Mouse (Mus musculus) fat pad, adult 2 months (tissue): ENCODE results near the gene Fbxw11.
"Not testable (repeated sequence)": the region's sequence is repeated elsewhere in the genome, so short reads cannot be mapped to it uniquely, and the experiment has no call there.

Experiments used
- DNase-seq: peaks from one replicate; pipeline ENCODE4 v3.0.0-alpha.2; 2011; ENCODE audit warnings: low read depth, low spot score; ENCODE audit errors: extremely low read depth

Fbxw11 gene

DNA sequence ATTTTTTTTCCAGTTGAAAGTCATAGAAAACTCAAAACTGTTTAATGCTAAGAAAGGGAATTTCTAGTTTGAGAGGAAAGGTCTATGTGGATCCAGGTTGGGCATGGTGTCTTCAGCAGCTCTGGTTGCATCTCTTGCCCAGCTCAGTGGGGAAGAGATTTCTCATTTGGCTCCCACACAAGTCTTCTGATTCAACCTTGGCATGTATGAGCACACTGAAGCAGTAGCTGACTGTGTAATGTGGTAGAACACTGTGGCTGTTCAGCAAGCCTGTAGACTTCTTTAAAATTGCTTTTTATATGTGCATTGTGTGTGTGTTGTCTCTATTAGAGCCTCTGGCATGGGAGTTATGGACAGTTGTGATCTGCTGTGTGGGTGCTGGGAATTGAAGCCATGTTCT is 24.5 kb downstream of the Fbxw11 start:
- no peak for DNase-seq

DNA sequence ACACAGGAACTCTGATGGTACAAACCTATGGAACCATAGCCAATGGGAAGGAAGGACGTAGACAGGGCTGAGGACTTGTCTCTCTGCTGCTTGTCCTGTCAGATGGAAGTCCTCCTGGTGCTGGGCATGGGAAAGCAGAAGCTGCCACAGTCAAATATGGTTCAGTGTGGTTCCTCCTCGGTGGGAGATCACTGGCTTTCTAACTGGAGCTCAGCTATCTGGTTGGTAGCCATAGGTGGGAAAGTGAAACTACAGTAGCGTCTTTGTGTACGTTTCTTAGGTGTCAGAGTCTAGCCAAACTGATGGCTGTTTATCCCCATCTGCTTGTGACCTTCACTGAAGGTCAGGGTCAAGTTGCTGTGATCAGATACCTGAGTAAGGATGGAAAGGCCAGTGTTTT is 29.0 kb downstream of the Fbxw11 start:
- no peak for DNase-seq

DNA sequence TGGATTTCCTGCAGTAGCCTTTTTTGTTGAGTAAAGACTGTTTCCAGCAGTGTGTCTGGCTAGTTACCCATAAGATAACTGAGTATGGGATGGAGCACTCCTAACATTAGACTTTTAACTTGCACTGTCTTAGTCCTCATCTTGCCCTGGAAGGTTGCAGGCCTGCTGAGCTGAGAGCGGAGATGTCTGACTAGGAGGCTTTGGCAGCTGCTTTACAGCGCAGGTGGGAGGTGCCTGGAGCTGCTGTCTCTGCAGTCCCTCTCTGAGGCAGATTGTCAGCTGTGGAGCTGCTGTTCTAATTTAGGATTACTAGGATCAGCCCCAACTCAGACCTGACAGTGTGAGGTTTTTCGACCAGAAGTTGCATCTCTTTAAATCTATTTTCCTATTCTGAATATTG is 34.3 kb downstream of the Fbxw11 start:
- no peak for DNase-seq

DNA sequence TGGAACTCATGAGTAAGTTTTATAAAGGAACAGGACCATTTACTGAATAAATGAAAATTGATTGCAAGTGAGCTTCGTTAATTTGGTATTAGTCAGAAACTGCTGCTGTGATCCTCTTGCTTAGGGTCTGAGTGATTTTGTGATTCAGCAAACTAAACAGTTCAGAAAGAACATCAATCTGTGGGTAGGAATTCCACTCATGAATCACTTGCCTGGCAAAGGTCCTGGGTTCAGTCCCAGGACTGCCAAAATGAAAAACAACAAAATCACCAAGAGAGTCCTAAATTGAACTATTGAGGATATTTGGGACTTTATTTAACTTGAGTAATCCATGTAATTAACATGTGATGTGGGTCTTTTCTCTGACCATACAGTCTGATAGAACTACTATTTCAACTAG is 35.3 kb downstream of the Fbxw11 start:
- DNase-seq, result no peak

DNA sequence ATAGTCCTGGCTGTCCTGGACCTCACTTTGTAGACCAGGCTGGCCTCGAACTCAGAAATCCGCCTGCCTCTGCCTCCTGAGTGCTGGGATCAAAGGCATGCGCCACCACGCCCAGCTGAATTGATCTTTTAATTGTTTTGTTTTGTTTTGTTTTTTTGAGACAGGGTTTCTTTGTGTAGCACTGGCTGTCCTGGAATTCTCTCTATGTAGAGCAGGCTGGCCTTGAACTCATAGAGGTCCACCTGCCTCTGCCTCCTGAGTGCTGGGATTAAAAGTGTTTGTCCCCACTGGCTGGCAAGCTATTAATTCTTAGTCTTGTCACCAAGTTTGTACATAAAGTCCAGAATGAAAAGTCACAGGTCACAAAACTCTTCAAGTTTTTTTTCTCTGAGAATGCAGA is 36.6 kb downstream of the Fbxw11 start:
- DNase-seq, result not testable (repeated sequence)

DNA sequence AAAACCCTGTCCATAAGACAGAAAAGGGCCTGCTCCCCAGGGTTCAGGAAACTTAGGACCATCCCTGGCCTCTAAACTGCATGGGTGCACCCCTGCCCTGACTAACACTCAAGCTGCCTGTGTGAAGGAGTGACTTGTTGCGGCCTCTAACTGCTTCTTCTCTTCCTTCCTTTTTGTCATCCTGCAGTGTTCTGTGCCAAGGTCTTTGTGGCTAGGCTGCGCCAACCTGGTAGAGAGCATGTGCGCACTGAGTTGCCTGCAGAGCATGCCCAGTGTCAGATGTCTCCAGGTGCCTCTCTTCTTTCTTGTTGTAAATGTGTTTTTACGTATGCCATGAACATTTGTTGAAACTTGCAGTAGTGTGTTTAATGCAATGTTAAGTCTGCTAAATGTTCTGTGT is 37.5 kb downstream of the Fbxw11 start:
- no peak for DNase-seq

DNA sequence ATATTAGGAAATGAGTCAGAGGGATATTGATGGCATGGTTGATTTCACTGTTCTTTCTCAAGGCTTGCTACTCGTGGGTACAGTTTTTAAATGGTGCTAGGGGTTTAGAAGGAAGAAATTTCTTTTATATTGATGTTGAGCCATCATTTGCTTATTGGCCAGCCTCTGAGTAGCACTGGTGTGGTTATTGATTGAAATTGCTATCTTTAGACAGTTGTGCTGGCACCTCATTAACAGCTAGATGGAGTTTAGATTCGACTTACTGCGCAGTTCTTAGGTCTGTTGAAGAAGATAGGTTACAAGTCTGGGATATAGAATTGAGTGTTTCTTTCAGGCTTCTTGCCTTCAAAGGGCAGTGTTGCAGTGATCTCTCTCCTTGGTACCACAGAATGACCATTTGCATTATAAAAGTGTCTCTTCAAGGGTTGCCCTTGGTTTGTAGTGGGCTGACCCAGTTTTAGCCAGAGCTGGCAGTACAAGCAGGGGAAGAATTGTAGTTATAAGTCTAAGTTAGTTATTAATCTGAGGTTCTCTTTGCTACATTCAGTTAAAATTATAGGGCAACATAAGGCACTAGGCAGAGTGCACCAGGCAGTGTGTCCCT is 38.8 kb downstream of the Fbxw11 start:
- DNase-seq, result no peak

DNA sequence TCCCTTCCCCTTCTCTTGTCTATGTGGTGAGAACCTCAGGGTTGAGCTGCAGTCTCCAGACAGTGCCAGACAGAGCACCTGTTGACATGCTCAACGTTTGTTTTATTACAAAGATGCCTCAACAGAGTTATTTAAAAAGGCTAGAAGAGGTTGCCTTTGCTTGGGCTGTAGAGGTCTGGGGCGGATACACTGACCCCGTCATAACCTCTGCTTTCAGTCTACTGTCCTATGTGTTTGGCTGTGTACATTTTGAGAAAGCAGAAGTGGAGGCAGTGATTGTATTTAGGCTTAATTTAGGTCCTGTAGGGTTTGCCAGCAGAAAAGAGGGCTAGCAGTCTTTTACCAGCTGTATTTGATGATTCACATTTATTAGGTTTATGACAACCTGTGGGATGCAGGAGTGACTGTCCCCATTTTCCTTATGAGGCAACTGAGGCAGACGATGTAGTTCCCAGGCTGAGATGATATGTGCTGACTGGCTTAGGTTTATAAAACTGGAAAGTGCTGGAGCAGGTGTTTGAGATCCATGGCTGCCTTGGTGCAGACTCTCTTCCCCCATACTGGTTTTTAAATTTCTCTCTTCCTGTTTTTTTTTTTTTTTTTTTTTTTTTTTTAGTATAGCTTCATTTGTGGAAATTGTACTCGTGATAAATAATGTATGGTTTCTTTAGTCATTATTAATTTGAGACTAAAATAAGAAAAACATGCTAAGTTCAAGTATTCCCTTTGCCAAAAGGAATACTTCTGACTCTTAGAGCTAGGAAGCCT is 40.0 kb downstream of the Fbxw11 start:
- DNase-seq, result no peak

DNA sequence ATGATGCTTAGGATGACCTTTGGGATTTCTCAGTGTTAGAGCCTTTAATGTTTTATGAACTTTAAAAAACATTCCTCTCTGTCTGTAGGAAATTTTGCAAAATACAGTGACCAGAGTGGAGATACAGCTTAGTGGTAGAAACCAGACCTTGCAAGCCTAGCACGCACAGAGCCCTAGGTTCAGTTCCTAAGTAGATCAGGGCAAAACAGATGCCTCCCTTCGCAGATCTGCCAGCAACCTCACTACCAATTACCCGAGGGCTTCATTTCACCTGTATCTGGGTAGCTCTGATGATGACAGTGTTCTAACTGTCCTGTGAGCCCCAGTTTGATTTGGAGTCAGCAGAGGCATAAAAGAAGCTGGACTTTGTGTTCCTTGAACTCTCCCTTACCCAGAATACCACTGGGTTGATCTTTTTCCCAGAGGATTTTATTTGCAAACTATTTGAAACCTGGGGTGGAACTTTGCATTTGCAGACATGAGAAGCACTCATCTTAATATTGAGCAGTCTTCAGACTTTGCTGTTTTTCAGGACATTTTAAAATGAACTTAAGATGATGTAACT is 42.2 kb downstream of the Fbxw11 start:
- DNase-seq, result no peak

DNA sequence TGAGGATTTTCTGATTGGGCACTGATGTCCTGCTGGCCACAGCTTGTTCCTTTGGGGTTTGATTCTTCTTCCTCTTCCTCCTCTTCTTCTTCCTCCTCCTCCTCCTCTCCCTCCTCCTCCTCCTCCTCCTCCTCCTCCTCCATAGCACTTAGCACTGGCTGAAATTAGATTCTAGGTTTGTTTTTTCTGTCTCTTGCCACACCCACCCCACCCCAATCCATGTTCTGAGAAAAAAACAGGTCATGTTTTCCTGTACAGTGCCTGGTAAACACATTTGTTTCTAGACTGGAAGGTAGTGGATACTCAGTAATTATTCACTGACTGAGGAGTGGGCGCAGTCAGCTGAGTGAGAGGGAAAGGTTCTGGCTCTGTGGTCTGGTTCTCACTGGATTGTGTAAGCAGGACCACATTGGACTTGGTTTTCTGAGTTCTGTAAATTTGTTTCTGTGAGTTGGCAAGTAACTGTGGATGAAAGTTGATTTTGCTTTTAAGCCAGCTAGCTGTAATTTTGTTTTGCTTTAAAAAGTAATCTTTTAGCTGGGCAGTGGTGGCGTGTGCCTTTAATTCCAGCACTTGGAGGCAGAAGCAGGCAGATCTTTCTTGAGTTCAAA is 45.8 kb downstream of the Fbxw11 start:
- DNase-seq, result no peak

DNA sequence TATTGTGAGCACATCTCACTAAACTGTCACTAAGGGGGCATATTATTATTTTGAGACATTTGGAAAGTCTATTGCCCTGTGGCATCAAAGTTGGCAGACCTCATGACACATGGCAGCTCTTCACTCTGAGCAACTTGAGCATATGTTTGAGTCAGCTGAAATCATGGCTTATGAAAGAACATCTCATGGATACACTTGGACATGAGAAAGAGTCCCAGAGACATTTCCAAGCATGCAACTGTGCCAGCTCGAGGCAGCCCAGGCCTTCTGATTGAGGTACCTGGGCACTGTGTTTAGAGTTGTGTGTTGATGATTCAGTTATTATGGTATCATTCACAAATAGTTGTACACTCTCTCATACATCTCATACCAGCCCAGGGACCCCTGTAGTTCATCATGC is 47.0 kb downstream of the Fbxw11 start:
- DNase-seq, result no peak

DNA sequence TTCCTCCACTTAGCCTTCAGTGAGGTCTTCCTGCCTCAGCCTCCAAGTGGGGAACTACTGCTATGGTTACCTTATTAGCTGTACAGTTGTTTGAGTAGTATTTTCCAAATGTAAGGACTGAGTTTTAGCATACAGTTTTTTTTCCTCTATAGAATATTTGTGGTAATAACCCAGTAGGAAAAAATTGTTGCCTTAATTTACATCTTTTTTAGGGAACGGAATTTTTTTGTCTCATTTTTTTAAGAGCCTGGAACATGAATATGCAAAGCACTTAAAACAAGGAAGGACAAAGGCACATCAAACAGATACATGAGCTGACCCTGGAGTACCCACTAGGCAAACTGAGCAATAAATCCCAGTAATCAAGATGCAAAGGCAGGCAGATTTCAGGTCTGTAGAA is 50.3 kb downstream of the Fbxw11 start:
- no peak for DNase-seq

DNA sequence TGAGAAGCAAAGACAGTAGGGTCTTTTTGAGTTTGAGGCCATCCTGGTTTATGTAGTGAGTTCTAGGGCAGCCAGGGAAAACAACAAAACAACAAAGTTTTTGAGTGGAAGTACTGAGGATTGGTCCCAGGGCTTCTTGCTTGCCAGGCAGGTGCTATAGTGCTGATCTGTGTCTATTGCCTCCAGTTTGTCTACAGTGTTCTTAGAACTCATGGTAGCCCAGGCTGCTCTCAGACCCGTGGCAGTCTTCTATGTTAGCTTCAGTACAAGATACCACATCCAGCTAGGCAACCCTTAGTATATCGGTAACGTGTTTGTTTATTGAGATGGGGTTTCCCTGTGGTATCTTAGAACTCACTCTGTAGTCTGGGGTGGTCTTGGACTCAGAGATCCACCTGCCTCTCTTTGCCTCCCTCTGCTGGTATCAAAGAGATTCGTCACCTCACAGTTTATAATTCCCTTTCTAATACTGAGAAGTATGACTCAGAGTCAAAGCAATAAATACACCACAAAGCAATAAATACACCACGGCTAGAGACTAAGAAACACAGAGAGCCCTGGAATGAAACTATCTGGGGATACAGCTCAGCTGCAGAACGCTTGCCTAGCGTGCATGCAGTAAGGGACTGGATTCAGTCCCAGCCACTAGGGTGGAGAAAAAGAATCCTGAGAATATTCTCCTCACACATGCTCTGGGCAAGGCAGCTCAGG is 51.1 kb downstream of the Fbxw11 start:
- DNase-seq, result no peak

DNA sequence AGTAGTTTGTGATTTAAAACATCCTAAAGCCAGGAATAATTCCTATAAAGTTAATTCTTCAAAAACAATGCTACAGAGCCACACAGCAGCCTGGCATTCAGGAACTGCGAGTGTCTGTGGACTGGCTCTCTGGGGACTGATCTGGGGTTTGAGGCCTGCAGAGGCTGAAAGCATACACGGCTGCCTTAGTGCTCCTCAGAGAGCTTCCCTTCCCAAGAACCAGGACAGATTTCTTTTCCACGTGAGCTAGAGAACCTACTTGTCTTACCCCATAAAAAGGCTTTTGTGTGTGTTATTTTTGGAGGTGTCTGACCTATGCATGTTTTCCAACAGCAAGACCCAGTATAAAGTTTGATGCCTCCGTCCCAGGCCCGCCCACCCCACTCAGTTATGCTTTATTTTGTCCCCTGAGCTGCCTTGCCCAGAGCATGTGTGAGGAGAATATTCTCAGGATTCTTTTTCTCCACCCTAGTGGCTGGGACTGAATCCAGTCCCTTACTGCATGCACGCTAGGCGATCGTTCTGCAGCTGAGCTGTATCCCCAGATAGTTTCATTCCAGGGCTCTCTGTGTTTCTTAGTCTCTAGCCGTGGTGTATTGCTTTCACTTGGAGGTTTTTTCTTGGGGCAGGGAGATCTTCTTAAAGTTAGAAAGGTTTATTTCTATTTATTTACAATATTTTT is 51.9 kb downstream of the Fbxw11 start:
- not testable (repeated sequence) for DNase-seq

DNA sequence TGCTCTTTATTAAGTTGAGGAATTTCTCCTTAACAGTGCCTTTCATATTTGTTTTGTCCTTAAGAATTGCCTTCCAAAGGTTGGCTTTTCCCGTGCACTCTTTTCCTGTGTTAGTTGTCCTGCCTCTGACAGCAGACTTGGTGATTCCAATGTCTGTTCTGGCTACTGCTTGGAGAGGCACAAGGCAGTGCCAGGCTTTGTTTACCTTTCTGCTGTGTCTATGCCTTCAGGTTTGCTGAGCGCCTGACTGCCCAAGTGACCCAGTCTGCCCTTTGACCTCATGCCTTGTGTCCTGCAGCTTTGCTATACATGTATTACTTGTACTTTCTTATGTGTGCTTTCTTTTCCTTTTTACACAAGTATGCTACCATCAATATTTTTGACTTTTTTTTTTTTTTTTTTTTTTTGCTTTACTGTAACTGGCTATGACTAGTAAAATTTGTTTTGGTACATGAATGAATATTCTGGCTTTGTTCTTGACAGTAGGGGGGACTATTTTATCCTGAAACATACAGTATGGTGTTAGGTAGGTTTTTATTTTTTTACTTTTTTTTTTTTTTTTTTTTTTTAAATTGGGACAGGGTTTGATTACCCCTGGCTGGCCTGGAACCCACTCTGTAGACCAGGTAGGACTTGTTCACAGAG is 54.0 kb downstream of the Fbxw11 start:
- DNase-seq, result no peak

DNA sequence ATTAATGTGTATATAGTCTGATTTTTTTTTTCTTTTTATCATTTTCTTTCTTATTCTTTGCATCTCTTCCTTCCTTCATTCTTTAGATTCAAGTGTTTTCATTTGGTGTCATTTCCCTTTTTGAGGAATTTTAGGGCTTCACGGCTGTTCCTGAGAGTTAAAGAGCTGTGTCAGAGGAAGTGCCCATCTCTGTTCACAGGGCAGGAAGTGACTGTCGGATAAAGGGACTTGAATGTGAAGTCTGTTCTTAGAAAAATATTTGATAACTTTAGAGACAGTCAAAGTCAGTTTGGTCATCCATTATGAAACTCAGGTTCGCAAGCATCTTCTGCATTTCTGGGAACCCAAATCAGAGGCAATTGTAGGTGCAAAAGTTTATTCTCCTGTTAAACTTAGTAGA is 55.2 kb downstream of the Fbxw11 start:
- DNase-seq, result no peak

DNA sequence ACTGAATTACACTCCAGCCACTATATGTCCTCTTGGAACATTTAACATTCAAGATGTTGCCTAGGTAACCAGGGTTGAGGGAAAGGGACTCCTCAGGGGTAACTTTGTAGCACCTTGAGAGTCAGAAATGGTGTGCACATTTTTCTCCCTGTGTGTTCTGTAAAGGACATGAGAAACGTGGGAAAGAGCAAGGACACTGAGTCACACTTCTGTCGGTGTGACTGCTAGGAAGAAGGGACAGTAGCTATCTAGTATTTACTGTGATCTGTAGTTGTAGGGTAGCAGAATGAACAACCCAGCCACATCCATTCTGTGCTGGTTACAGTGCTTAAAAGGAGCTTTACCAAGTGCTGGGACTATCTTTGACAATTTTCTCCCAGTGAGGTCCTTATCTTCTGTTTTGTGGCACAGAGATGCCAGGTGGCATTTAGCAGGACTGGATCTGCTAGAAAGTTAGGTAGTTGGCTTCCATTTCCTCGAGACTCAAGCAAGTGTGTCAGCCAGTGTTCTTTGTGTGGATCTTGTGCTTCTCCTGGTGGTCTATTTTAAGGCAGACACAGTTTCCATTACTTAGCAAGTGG is 57.5 kb downstream of the Fbxw11 start:
- DNase-seq, result no peak

DNA sequence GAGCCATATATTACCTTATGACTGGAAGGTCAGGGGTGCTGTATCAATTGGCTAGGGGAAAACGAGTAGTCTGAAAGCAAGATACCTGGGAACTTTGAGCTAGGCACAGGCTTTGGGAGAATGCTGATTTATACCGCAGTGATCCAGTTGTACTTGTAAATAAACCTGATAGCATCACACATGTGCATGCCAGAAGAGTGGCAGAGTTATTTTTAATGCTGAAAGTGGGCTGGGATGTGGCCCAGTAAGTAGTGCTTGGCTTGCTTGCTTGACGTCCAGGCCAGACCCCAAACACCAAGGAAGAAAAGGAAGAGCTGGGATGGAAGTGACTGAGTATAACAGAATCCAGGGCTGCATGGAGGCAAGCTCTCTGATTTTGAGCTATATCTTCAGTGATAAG is 59.0 kb downstream of the Fbxw11 start:
- DNase-seq, result no peak

DNA sequence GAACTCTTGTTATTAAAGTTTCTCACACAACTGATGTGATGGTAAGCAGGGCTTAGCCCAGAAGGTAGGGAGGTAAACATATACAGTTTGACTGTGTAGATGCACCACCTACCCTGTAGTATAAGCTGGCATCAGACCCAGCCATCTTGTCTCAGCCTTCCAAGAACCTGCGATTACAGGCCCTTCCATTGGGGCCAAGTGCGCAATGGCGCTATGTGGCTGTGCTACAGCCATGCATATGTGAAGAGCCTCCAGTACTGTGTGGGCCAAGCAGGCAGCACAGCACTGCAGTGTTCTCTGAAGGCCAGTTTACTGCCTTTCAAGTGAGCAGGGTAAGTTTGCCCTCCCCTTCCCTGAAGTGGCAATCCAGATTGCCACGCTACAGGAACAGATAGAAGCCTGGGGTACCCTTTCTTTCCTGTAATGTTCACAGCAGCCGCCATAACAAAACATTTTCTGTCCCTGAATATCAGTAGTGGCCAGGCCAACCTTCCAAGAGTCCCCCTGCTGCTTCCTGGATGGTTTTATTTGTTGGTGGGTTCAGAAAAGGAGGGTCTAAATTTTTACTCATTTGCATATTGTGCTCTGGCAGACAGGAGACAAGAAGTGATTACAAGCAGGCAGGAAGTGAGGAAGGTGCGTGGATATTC is 61.8 kb downstream of the Fbxw11 start:
- DNase-seq, result no peak
